Mouse (Mus musculus): ENCODE data around the gene Tnnt2. TPM values are rescaled to one million over a fixed set of nuclear protein-coding genes. Genes with fewer than 3 reads are reported as not detected.

Gene Tnnt2
- polyA plus RNA-seq, 1 experiment from 2014 or later, result 37.4 TPM

DNA sequence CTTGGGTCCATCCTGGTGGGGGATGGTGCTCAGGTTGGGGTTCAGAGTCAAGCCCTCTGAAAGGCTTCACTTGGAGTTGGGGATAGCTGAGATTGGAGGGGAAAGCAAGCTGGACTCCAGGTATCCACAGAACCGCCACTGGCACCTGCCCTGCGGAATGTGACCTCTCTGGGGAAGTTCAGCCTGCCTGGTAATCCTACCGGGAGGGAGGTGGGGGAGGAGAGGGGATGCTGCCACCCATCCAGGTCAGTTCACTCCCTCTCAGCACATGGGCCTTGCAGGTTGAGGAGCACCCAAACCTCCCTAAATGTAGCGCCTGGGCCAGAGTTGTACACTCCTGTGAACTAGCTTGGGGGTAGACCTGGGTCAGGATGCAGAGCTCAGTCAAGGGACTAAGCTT is 19.9 kb downstream of the Tnnt2 start:
- no peaks in the 10 kb centered on the region for H3K27me3 ChIP-seq (replicated peaks; ENCODE audit: control insufficient read depth, insufficient read depth, low read length)
- no peak for DNase-seq (ENCODE audit: low spot score)
- H3K36me3 ChIP-seq (ENCODE audit: control insufficient read depth, insufficient read depth, low read length), result no peaks in the 10 kb centered on the region

DNA sequence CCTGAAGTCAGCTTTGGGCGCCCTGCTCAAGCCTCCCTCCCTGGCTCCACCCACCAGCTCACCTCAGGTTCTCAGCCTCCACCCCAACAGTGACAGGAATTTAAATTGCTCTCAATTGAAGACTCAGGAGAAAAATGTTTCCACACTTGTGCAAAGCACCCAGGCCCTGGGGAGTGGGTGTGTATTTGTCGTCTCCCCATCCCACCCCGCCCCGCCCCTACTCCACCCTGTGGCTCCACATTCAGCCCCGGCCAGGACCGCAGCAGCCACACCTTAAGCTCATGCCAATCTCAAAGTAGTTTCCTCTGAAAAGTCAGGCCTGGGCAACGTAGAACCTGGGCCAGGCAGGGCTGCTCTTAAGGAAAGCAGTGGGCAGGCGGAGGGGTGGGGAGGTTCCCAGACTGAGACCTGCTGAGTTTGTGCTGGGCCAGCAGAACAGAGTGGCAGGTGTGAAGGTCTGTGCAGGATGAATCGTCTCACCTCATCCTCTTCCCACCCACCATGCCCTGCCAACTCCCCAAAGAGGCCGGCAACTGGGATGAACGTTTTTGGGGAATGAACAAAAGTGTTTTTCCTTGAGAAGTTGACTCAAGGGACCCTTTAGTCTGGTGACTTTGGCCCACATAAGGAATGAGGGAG is 21.1 kb downstream of the Tnnt2 start:
- H3K9me3 ChIP-seq (ENCODE audit: control insufficient read depth, low read length), result no peaks in the 10 kb centered on the region
- peaks cover 31% of the 10 kb centered on the region for H3K4me1 ChIP-seq (replicated peaks; ENCODE audit: control insufficient read depth, insufficient read depth, low read length)
- ATAC-seq (replicated peaks; ENCODE audit: low FRiP score) (no peak), DNase-seq (ENCODE audit: low spot score) (no peak)
- H3K27me3 ChIP-seq (replicated peaks; ENCODE audit: control insufficient read depth, insufficient read depth, low read length), result no peaks in the 10 kb centered on the region
- 54% methylated on average over 11 of the region's 11 CpGs for WGBS
- H3K4me2 ChIP-seq, result no peak overlapping the region
- H3K9ac ChIP-seq (ENCODE audit: low read depth, low read length), result no peak overlapping the region
- H3K4me3 ChIP-seq (ENCODE audit: low read depth, low read length), result no peak overlapping the region
- H3K27ac ChIP-seq (ENCODE audit: low read depth, low read length), result no peak overlapping the region
- H3K36me3 ChIP-seq (ENCODE audit: control insufficient read depth, insufficient read depth, low read length), result no peaks in the 10 kb centered on the region

More for the DNA sequence above, 19.9 kb downstream of the Tnnt2 start:
- Histone ChIP-seq H3K4me3 (ENCODE audit: low read depth, low read length) (no peak overlapping the region), H3K9me3 (ENCODE audit: control insufficient read depth, low read length) (no peaks in the 10 kb centered on the region), H3K4me2 (no peak overlapping the region), H3K27ac (ENCODE audit: low read depth, low read length) (no peak overlapping the region), H3K9ac (ENCODE audit: low read depth, low read length) (no peak overlapping the region), H3K4me1 (replicated peaks; ENCODE audit: control insufficient read depth, insufficient read depth, low read length) (peaks cover 43% of the 10 kb centered on the region)
- WGBS, result 63% methylated on average over 4 of the region's 4 CpGs
- ATAC-seq (replicated peaks; ENCODE audit: low FRiP score), result no peak

DNA sequence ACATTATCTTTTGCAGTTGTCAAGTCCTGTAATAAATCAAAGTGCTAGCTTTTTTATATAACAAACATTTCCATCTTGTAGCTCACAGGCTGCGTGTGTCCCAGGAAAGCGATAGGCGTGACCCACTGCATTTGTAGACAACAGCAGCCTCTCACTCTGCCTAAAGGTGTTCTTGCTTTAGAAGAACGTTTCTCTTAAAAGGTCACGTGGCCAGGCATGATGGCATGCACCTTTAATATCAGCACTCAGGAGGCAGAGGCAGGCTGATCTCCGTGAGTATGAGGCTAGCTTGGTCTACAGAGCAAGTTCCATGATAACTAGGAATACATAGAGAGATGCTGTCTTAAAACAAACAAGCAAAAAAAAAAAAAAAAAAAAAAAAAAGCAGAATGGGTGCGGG is 22.4 kb downstream of the Tnnt2 start:
- 86% methylated on average over 7 of the region's 7 CpGs for WGBS
- ATAC-seq (replicated peaks; ENCODE audit: low FRiP score) (no peak), DNase-seq (ENCODE audit: low spot score) (no peak)
- Histone ChIP-seq H3K27ac (ENCODE audit: low read depth, low read length) (no peak overlapping the region), H3K9me3 (ENCODE audit: control insufficient read depth, low read length) (no peaks in the 10 kb centered on the region), H3K36me3 (ENCODE audit: control insufficient read depth, insufficient read depth, low read length) (no peaks in the 10 kb centered on the region), H3K4me3 (ENCODE audit: low read depth, low read length) (no peak overlapping the region), H3K9ac (ENCODE audit: low read depth, low read length) (no peak overlapping the region), H3K4me1 (replicated peaks; ENCODE audit: control insufficient read depth, insufficient read depth, low read length) (peaks cover 22% of the 10 kb centered on the region), H3K27me3 (replicated peaks; ENCODE audit: control insufficient read depth, insufficient read depth, low read length) (no peaks in the 10 kb centered on the region), H3K4me2 (no peak overlapping the region)

DNA sequence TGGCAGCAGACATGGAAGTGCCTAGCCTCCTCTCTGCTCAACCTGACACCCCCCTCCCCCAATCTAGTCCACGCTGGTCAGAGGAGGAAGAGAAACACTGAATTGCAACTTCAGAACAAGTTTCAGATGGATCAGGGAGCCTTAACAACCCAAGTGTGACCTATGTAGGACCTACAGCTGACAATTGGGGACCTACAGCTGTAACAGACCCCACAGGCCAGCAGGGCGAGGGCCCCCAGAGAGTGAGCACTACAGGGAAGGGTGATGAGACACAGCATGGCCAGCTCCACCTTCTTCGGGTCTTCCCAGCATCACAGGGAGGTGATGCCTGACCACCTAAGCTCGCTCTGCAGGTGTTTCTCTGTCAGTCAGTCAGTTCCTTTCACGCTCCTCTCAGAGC is 24.9 kb downstream of the Tnnt2 start:
- Histone ChIP-seq H3K4me3 (ENCODE audit: low read depth, low read length) (no peak overlapping the region), H3K9ac (ENCODE audit: low read depth, low read length) (no peak overlapping the region), H3K36me3 (ENCODE audit: control insufficient read depth, insufficient read depth, low read length) (no peaks in the 10 kb centered on the region), H3K27me3 (replicated peaks; ENCODE audit: control insufficient read depth, insufficient read depth, low read length) (0 out of 2 replicates have a peak, but pooled peaks cover 2% of the 10 kb centered on the region), H3K4me1 (replicated peaks; ENCODE audit: control insufficient read depth, insufficient read depth, low read length) (peaks cover 8% of the 10 kb centered on the region), H3K4me2 (no peak overlapping the region), H3K27ac (ENCODE audit: low read depth, low read length) (no peak overlapping the region), H3K9me3 (ENCODE audit: control insufficient read depth, low read length) (no peaks in the 10 kb centered on the region)
- 69% methylated on average over 5 of the region's 5 CpGs for WGBS
- no peak for DNase-seq (ENCODE audit: low spot score)
- ATAC-seq (replicated peaks; ENCODE audit: low FRiP score), result no peak

DNA sequence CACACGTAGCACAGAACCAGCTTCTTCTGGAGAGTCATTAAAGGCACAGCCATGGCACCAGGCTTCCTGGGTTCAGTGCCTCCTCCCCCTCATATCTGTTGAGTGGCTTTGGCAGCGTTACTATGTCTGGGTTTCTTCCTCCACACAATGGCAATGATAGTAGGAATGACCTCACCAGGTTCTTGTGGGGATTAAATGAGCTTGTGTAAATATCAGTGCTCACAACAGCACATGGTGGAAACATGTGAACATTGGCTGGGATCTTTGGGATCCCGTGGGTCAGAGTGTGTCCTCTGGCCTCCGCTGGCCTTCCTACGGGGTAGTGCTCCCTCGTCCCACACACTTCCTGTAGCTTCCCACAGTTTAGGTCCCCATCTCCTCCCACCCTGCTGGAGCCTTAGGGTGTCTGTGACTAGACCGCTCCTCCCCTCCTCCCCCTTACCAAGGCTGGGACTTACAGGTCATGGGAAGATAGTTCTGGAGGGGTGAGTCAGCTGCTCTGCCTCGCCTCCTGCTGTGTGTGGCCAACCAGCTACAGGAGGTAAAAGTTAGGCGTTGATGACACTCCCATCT is 25.9 kb downstream of the Tnnt2 start:
- Histone ChIP-seq H3K36me3 (ENCODE audit: control insufficient read depth, insufficient read depth, low read length) (no peaks in the 10 kb centered on the region), H3K9me3 (ENCODE audit: control insufficient read depth, low read length) (no peaks in the 10 kb centered on the region), H3K27me3 (replicated peaks; ENCODE audit: control insufficient read depth, insufficient read depth, low read length) (0 out of 2 replicates have a peak, but pooled peaks cover 2% of the 10 kb centered on the region), H3K4me3 (ENCODE audit: low read depth, low read length) (no peak overlapping the region), H3K4me1 (replicated peaks; ENCODE audit: control insufficient read depth, insufficient read depth, low read length) (peaks cover 4% of the 10 kb centered on the region), H3K4me2 (no peak overlapping the region), H3K9ac (ENCODE audit: low read depth, low read length) (no peak overlapping the region), H3K27ac (ENCODE audit: low read depth, low read length) (no peak overlapping the region)
- WGBS, result 54% methylated on average over 9 of the region's 9 CpGs
- DNase-seq (ENCODE audit: low spot score), result no peak
- 0 out of 2 replicates have a peak, but pooled peaks have one; percentile 31 for ATAC-seq (replicated peaks; ENCODE audit: low FRiP score)

DNA sequence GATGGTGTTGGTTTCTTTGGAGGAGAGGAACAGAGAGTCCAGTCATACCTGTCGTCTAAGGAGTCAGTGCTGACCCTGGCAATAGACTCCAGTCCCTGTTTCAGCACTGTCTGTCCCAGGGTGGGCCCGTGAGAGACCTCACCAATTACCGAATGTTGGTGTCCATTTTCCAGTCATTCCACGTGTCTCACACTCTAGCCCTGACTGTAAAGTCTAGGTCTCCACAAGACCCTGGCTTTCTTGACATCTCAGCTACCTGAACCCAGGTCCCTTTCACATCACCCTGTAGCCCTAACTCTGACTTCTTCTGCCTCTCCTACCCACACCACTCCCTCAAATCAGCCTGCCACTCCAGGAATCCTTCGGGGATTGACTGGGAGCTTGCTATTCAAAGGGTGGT is 26.4 kb downstream of the Tnnt2 start:
- ATAC-seq (replicated peaks; ENCODE audit: low FRiP score), result no peak
- no peak overlapping the region for H3K27ac ChIP-seq (ENCODE audit: low read depth, low read length)
- WGBS, result 72% methylated on average over 5 of the region's 5 CpGs

DNA sequence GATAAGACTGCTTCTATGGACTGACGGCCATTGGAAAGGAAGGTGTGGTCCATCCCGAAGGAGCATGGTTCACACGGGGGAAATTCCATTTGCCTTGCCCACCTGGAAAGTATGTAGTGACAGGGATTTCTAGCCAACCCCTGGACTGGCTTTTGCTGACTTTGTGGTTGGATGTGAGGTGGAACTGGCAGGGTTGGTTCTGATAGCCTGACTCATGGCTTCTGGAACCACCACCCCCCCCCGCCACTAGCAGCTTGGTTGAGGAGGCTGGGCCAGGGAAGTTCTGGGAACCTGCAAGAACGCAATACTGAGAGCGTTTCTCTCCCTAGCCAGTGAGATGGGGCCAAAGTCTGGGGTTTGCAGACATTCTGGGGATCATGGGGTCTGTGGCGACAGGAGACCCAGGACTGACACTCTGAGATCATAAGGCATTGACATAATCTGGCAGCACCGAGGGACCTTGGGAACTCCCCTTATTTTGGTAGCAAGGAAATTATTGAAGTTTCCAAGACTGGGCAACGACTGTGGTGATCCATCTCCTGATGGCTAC is 27.7 kb downstream of the Tnnt2 start:
- no peak overlapping the region for H3K27ac ChIP-seq (ENCODE audit: low read depth, low read length)
- H3K36me3 ChIP-seq (ENCODE audit: control insufficient read depth, insufficient read depth, low read length), result no peaks in the 10 kb centered on the region
- H3K27me3 ChIP-seq (replicated peaks; ENCODE audit: control insufficient read depth, insufficient read depth, low read length), result 0 out of 2 replicates have a peak, but pooled peaks cover 2% of the 10 kb centered on the region
- no peak for ATAC-seq (replicated peaks; ENCODE audit: low FRiP score)
- 66% methylated on average over 9 of the region's 9 CpGs for WGBS
- no peak overlapping the region for H3K9ac ChIP-seq (ENCODE audit: low read depth, low read length)
- H3K4me3 ChIP-seq (ENCODE audit: low read depth, low read length), result no peak overlapping the region
- H3K9me3 ChIP-seq (ENCODE audit: control insufficient read depth, low read length), result no peaks in the 10 kb centered on the region
- DNase-seq (ENCODE audit: low spot score), result no peak
- H3K4me1 ChIP-seq (replicated peaks; ENCODE audit: control insufficient read depth, insufficient read depth, low read length), result no peaks in the 10 kb centered on the region
- H3K4me2 ChIP-seq, result no peak overlapping the region

More for the DNA sequence above, 26.4 kb downstream of the Tnnt2 start:
- Histone ChIP-seq H3K9ac (ENCODE audit: low read depth, low read length) (no peak overlapping the region), H3K9me3 (ENCODE audit: control insufficient read depth, low read length) (no peaks in the 10 kb centered on the region), H3K27me3 (replicated peaks; ENCODE audit: control insufficient read depth, insufficient read depth, low read length) (0 out of 2 replicates have a peak, but pooled peaks cover 2% of the 10 kb centered on the region), H3K4me3 (ENCODE audit: low read depth, low read length) (no peak overlapping the region), H3K4me1 (replicated peaks; ENCODE audit: control insufficient read depth, insufficient read depth, low read length) (no peaks in the 10 kb centered on the region; the same call in 1 of the 2 replicates), H3K4me2 (no peak overlapping the region), H3K36me3 (ENCODE audit: control insufficient read depth, insufficient read depth, low read length) (no peaks in the 10 kb centered on the region)
- no peak for DNase-seq (ENCODE audit: low spot score)

DNA sequence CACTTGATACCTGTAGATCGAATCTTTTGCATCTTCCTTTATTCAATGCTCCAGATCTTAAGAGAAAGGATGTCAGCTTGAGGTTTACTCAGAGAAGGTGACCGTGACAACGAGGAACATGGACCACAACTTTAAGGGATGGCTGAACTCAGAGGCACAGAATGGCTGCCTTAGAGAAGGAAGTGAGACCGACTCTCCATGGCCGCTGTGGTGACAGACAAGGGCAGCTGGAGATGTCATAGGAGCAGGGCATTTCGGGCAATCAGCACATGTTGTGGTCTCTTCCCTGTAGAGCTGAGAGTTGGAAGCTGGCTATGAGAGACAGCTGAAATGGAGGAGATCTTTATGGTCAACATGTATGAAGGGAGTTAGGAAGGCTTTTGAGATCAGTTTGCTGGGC is 28.7 kb downstream of the Tnnt2 start:
- Histone ChIP-seq H3K36me3 (ENCODE audit: control insufficient read depth, insufficient read depth, low read length) (no peaks in the 10 kb centered on the region), H3K27me3 (replicated peaks; ENCODE audit: control insufficient read depth, insufficient read depth, low read length) (0 out of 2 replicates have a peak, but pooled peaks cover 2% of the 10 kb centered on the region), H3K4me2 (no peak overlapping the region), H3K27ac (ENCODE audit: low read depth, low read length) (no peak overlapping the region), H3K4me3 (ENCODE audit: low read depth, low read length) (no peak overlapping the region), H3K4me1 (replicated peaks; ENCODE audit: control insufficient read depth, insufficient read depth, low read length) (no peaks in the 10 kb centered on the region), H3K9ac (ENCODE audit: low read depth, low read length) (no peak overlapping the region), H3K9me3 (ENCODE audit: control insufficient read depth, low read length) (no peaks in the 10 kb centered on the region)
- 70% methylated on average over 6 of the region's 6 CpGs for WGBS
- DNase-seq (ENCODE audit: low spot score), result no peak
- ATAC-seq (replicated peaks; ENCODE audit: low FRiP score), result no peak

Measured in liver, embryonic 11.5 days (tissue).